Mouse (Mus musculus) left cerebral cortex, adult 11 months (tissue): Measurements from ENCODE around the gene Wdr48.

ENCODE experiments used
- DNase-seq: peaks from one replicate; pipeline ENCODE4 v3.0.0; 2022; ENCODE audit warnings: low spot score

Gene Wdr48

GRCm38 (mm10) chr9:119925120-119925657 is 30.5 kb downstream of the Wdr48 start:
- DNase-seq = no peak

GRCm38 (mm10) chr9:119925729-119926128 is 31.1 kb downstream of the Wdr48 start:
- no peak for DNase-seq

GRCm38 (mm10) chr9:119926497-119926896 is 31.8 kb downstream of the Wdr48 start:
- DNase-seq = no peak

- DNase-seq = no peak
These were observed 37.7 kb downstream of the Wdr48 start for GRCm38 (mm10) chr9:119932358-119932757.

GRCm38 (mm10) chr9:119933675-119934074 is 39.0 kb downstream of the Wdr48 start:
- no peak for DNase-seq

- peak; percentile 90 for DNase-seq
These were observed 42.5 kb downstream of the Wdr48 start, which contains the start of the genes Gorasp1 and Ttc21a for GRCm38 (mm10) chr9:119937005-119937773. Gorasp1 (minus strand) TSS chr9:119937565. Ttc21a (plus strand) TSS chr9:119937606.

- DNase-seq = no peak
These were observed 43.8 kb downstream of the Wdr48 start for GRCm38 (mm10) chr9:119938496-119938895.

GRCm38 (mm10) chr9:119939646-119940045 is 45.0 kb downstream of the Wdr48 start:
- DNase-seq = no peak

- no peak for DNase-seq
These were observed 46.7 kb downstream of the Wdr48 start for GRCm38 (mm10) chr9:119941407-119941806.

GRCm38 (mm10) chr9:119941861-119942260 is 47.2 kb downstream of the Wdr48 start:
- no peak for DNase-seq

GRCm38 (mm10) chr9:119943326-119943725 is 48.6 kb downstream of the Wdr48 start:
- no peak for DNase-seq

GRCm38 (mm10) chr9:119945173-119945900 is 50.7 kb downstream of the Wdr48 start:
- no peak for DNase-seq

- no peak for DNase-seq
These were observed 54.1 kb downstream of the Wdr48 start for GRCm38 (mm10) chr9:119948804-119949203.

GRCm38 (mm10) chr9:119950434-119950833 is 55.8 kb downstream of the Wdr48 start:
- DNase-seq = no peak

GRCm38 (mm10) chr9:119951388-119951787 is 56.7 kb downstream of the Wdr48 start:
- DNase-seq = no peak

- no peak for DNase-seq
These were observed 64.2 kb downstream of the Wdr48 start for GRCm38 (mm10) chr9:119958835-119959234.

- no peak for DNase-seq
These were observed 67.5 kb downstream of the Wdr48 start for GRCm38 (mm10) chr9:119962216-119962615.

- no peak for DNase-seq
These were observed 68.4 kb downstream of the Wdr48 start for GRCm38 (mm10) chr9:119962987-119963667.

GRCm38 (mm10) chr9:119964206-119964605 is 69.5 kb downstream of the Wdr48 start:
- no peak for DNase-seq

- DNase-seq = no peak
These were observed 70.5 kb downstream of the Wdr48 start for GRCm38 (mm10) chr9:119965186-119965585.

GRCm38 (mm10) chr9:119966221-119966910 is 71.7 kb downstream of the Wdr48 start:
- DNase-seq = no peak

GRCm38 (mm10) chr9:119969811-119970210 is 75.1 kb downstream of the Wdr48 start:
- DNase-seq = no peak
